Mouse (Mus musculus): Measurements from ENCODE around the gene Ace. TPM values are rescaled to one million over a fixed set of nuclear protein-coding genes. Genes with fewer than 3 reads are reported as not detected.

The Ace gene
- polyA plus RNA-seq, 1 experiment from 2014 or later = 0.07 TPM

DNA sequence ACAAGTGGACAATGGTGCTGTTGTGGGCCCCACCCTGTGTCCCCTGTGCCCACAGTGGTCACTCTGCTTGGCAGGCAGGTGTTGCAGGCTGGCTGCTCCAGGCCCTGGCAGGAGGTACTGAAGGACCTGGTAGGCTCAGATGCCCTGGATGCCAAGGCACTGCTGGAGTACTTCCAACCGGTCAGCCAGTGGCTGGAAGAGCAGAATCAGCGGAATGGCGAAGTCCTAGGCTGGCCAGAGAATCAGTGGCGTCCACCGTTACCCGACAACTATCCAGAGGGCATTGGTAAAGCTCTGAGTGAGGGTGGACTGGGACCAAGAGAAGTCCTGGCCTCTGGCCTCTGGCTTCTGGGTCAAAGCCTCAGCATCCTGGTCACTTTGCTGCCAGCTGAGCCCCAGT lies 6.8 kb downstream of the Ace start:
- no peak overlapping the region for H3K27ac ChIP-seq
- no peak for ATAC-seq
- no peaks in the 10 kb centered on the region for H3K4me1 ChIP-seq
- H3K27me3 ChIP-seq (replicated peaks) = peaks cover 76% of the 10 kb centered on the region
- H3K9me3 ChIP-seq (replicated peaks) = no peaks in the 10 kb centered on the region
- no peak overlapping the region for H3K9ac ChIP-seq
- no peak overlapping the region for H3K4me3 ChIP-seq
- no peak overlapping the region for H3K4me2 ChIP-seq
- H3K36me3 ChIP-seq = no peaks in the 10 kb centered on the region
- 67% methylated on average over 6 of the region's 6 CpGs for WGBS (ENCODE audit: insufficient replicate concordance)

DNA sequence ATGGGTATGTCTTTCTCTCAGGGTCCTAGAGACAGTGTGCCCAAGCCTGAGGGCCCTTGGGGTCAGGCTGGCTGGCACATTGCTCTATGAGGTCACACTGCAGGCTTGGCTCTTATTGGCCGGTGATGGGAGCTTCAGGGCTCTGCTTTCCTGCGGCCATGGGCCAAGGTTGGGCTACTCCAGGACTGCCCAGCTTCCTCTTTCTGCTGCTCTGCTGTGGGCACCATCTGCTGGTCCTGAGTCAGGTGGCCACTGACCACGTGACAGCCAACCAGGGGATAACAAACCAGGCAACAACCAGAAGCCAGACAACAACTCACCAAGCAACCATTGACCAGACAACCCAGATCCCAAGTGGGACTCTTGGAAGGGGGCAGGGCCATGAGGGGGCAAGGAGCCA lies 7.3 kb downstream of the Ace start:
- no peaks in the 10 kb centered on the region for H3K4me1 ChIP-seq
- no peak overlapping the region for H3K4me2 ChIP-seq
- WGBS (ENCODE audit: insufficient replicate concordance) = 49% methylated on average over 3 of the region's 3 CpGs
- no peaks in the 10 kb centered on the region for H3K36me3 ChIP-seq
- no peak overlapping the region for H3K27ac ChIP-seq
- H3K27me3 ChIP-seq (replicated peaks) = peaks cover 72% of the 10 kb centered on the region
- H3K9ac ChIP-seq = no peak overlapping the region
- no peaks in the 10 kb centered on the region for H3K9me3 ChIP-seq (replicated peaks)
- no peak for ATAC-seq
- no peak overlapping the region for H3K4me3 ChIP-seq

DNA sequence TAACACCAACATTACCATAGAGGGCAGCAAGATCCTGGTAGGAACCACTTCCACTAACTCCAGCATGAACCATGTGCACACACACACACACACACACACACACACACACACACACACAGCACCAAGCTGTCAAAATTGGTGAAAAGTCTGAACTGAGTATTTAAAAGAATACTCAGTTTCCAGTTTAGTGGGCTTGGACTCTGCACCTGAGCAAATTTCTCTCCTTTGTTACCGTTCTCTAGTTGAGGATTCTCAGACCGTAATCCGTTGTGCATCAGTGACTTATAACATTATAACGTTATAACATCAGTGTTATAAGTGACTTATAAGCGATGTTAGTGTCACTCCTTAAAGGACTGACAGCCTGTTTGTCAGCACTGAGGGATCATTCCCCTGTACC lies 7.9 kb downstream of the Ace start:
- 75% methylated on average over 5 of the region's 5 CpGs for WGBS (ENCODE audit: insufficient replicate concordance)
- H3K27me3 ChIP-seq (replicated peaks) = peaks cover 68% of the 10 kb centered on the region

DNA sequence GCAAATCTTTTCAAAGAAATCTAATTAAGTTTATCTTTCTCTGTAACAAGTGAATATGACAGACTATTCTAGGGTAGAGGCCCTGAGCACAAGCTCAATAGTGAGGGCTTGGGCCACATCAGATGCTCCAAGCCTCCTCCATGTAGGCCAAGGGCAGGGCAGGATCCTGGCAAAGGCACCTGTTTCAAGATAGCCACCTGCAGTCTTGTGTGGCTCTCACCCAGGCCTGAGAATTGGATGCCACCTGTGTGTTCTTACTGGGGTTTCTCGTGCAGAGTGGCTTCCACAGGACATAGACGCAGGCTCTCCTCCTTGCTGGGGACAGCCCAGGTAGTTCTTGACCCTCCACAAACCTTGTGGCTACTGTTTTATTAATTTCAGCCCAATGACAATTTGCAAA lies 10.5 kb downstream of the Ace start:
- Histone ChIP-seq H3K9me3 (replicated peaks) (no peaks in the 10 kb centered on the region), H3K27ac (no peak overlapping the region), H3K4me1 (no peaks in the 10 kb centered on the region), H3K4me2 (no peak overlapping the region), H3K4me3 (no peak overlapping the region), H3K27me3 (replicated peaks) (peaks cover 46% of the 10 kb centered on the region), H3K36me3 (no peaks in the 10 kb centered on the region), H3K9ac (no peak overlapping the region)
- no peak for ATAC-seq
- WGBS (ENCODE audit: insufficient replicate concordance) = 57% methylated on average over 2 of the region's 2 CpGs

More for the DNA sequence above, 7.9 kb downstream of the Ace start:
- Histone ChIP-seq H3K9ac (no peak overlapping the region), H3K4me3 (no peak overlapping the region), H3K4me2 (no peak overlapping the region), H3K9me3 (replicated peaks) (no peaks in the 10 kb centered on the region), H3K27ac (no peak overlapping the region), H3K36me3 (no peaks in the 10 kb centered on the region), H3K4me1 (no peaks in the 10 kb centered on the region)
- ATAC-seq = no peak

DNA sequence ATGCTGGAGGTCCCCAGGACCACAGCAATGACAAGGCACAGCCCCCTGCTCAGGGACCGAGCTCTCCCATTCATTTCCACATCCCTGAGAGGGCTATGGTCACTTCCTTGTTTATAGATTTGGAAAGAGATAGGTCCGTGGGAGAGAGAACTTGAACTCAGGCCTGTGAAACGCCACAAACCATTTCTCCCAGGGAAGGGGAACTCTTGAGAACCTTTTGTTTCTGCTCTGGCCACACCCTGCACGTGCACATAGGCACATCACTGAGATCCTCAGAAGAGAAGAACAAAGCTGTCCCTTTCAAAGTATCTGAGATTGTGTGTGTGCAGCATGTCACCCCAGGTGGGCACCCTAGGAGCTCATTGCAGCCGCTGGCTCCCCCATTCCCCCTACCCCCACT lies 10.9 kb downstream of the Ace start:
- WGBS (ENCODE audit: insufficient replicate concordance) = 42% methylated on average over 5 of the region's 5 CpGs
- no peak overlapping the region for H3K4me3 ChIP-seq
- H3K36me3 ChIP-seq = no peaks in the 10 kb centered on the region
- no peaks in the 10 kb centered on the region for H3K4me1 ChIP-seq
- no peaks in the 10 kb centered on the region for H3K9me3 ChIP-seq (replicated peaks)
- peaks cover 41% of the 10 kb centered on the region for H3K27me3 ChIP-seq (replicated peaks)
- no peak overlapping the region for H3K4me2 ChIP-seq
- no peak for ATAC-seq
- no peak overlapping the region for H3K9ac ChIP-seq
- H3K27ac ChIP-seq = no peak overlapping the region

DNA sequence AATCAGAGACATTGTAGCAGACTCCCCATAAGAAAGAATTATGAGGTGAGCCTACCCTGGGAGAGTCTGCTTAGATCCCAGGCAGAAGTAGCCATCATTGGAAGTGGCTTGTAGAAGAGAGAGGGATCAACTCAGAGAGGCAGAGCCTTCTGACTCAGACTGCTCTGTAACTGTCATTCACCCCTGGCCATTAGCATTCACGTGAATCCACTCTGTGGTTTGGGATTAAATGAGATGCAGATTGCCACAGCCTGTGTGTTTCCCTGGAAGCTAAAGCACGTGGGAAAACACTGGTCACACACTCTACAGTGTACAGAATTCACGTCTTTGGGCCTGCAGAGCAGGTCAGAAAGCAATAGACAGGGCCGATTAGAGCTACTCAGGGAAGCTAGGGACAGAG lies 16.7 kb downstream of the Ace start:
- peaks cover 17% of the 10 kb centered on the region for H3K27me3 ChIP-seq (replicated peaks)
- 47% methylated on average over 4 of the region's 4 CpGs for WGBS (ENCODE audit: insufficient replicate concordance)

DNA sequence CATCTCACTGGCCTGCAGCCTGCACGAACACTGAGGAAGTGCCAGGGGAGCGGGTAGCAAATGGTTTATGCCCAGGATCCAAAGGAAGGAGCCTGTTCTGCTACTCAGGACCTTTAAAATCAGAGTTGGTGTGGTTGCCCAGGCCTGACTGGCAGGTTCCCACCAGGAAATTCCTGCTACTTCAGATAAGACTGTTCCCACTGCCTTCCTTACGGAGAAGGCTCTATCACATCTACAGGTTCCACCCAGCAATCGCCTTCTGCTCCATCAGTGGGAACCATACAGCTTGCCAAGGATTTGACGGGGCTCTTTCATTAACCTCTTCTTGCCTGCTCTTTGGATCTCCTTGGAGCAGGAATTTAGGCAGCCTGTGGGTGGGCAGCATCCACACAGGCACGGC lies 19.7 kb downstream of the Ace start:
- WGBS (ENCODE audit: insufficient replicate concordance) = 40% methylated on average over 6 of the region's 6 CpGs

More for the DNA sequence above, 16.7 kb downstream of the Ace start:
- Histone ChIP-seq H3K36me3 (no peaks in the 10 kb centered on the region), H3K4me3 (no peak overlapping the region), H3K9ac (no peak overlapping the region), H3K9me3 (replicated peaks) (no peaks in the 10 kb centered on the region), H3K4me2 (no peak overlapping the region), H3K4me1 (no peaks in the 10 kb centered on the region), H3K27ac (no peak overlapping the region)
- no peak for ATAC-seq

DNA sequence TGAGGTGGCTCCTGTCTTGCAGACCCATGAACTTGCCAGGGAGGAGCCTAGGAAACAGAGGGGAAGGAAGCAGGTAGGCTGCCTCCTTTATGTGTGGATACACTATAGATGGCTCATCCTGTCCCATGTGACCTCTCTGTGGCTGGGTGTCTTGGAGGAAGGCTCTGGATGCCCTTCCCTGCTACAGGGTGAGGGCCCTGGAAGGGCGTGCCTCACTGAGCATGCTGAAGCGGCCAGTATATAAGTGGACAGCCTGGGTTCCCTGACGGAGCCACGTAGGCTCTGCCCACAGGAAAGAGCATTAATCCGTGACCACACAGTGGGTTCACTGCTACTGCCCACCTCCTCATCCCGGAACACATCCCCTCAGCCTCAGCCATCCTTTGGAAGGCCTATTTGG lies 21.7 kb downstream of the Ace start:
- H3K4me2 ChIP-seq = no peak overlapping the region
- H3K9ac ChIP-seq = no peak overlapping the region
- no peak for ATAC-seq
- H3K36me3 ChIP-seq = no peaks in the 10 kb centered on the region
- no peak overlapping the region for H3K27ac ChIP-seq
- H3K9me3 ChIP-seq (replicated peaks) = no peaks in the 10 kb centered on the region
- H3K4me3 ChIP-seq = no peak overlapping the region
- 0 out of 2 replicates have a peak, but pooled peaks cover 3% of the 10 kb centered on the region for H3K4me1 ChIP-seq
- H3K27me3 ChIP-seq (replicated peaks) = peaks cover 13% of the 10 kb centered on the region; the same call in 1 of the 2 replicates
- WGBS (ENCODE audit: insufficient replicate concordance) = 58% methylated on average over 6 of the region's 6 CpGs

More for the DNA sequence above, 19.7 kb downstream of the Ace start:
- H3K27me3 ChIP-seq (replicated peaks) = peaks cover 13% of the 10 kb centered on the region; the same call in 1 of the 2 replicates
- ATAC-seq = no peak
- H3K9ac ChIP-seq = no peak overlapping the region
- no peak overlapping the region for H3K4me3 ChIP-seq
- H3K9me3 ChIP-seq (replicated peaks) = no peaks in the 10 kb centered on the region
- 0 out of 2 replicates have a peak, but pooled peaks cover 3% of the 10 kb centered on the region for H3K4me1 ChIP-seq
- H3K36me3 ChIP-seq = no peaks in the 10 kb centered on the region
- H3K27ac ChIP-seq = no peak overlapping the region
- no peak overlapping the region for H3K4me2 ChIP-seq

DNA sequence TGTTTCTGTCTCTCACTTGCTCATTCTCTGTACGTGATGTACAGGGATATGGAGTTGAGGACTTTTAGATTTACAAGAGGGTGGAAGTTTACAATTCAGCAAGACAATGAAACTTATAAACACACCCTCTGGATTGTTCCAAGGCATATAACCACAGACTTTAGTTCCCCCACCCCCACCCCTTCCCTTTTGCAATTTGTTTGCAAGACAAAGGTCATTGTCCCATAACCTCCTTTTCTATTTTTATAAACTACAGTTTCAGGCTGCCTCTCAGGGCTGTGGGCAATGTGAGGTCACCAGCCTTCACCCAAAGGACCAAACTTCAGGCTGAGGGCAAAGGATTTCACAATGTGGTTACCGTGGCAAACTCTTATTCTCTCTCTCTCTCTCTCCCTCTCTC lies 22.5 kb downstream of the Ace start:
- H3K9me3 ChIP-seq (replicated peaks) = no peaks in the 10 kb centered on the region
- H3K9ac ChIP-seq = no peak overlapping the region
- H3K4me1 ChIP-seq = 0 out of 2 replicates have a peak, but pooled peaks cover 3% of the 10 kb centered on the region
- 34% methylated on average over 2 of the region's 2 CpGs for WGBS (ENCODE audit: insufficient replicate concordance)
- no peak for ATAC-seq
- no peak overlapping the region for H3K27ac ChIP-seq
- H3K27me3 ChIP-seq (replicated peaks) = peaks cover 13% of the 10 kb centered on the region
- H3K4me2 ChIP-seq = no peak overlapping the region
- no peak overlapping the region for H3K4me3 ChIP-seq
- H3K36me3 ChIP-seq = no peaks in the 10 kb centered on the region

DNA sequence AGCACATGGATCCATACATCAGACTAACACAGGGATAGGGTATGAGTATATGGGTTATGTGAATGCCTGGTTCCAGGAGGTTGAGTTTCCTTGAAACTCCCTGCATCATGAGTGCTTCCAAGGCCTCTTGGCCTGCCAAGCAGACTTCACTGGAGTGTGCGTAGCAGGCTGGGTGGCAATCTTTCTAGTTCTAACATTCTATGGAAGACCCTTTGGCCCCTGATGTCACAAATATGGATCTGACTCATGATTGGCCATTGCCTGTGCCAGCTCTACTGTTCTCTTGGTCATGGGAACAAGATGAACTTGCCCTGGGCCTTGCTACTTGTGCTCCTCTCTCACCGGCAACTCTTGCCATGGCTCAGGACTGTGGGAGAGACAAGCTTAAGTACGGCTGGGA lies 26.6 kb downstream of the Ace start, which contains the start of gene Ace3:
Ace3 (plus strand) TSS at position 301 of the 400 bp plus-strand sequence.
- peaks cover 17% of the 10 kb centered on the region for H3K27me3 ChIP-seq (replicated peaks)
- no peak within 1 kb of the TSS for H3K4me3 ChIP-seq
- H3K4me1 ChIP-seq = 0 out of 2 replicates have a peak, but pooled peaks cover 3% of the 10 kb centered on the region
- H3K9me3 ChIP-seq (replicated peaks) = no peaks in the 10 kb centered on the region
- WGBS (ENCODE audit: insufficient replicate concordance) = 85% methylated on average over 3 of the region's 3 CpGs
- H3K9ac ChIP-seq = no peak within 1 kb of the TSS
- no peaks in the 10 kb centered on the region for H3K36me3 ChIP-seq
- ATAC-seq = no peak
- no peak within 1 kb of the TSS for H3K27ac ChIP-seq
- H3K4me2 ChIP-seq = no peak within 1 kb of the TSS

DNA sequence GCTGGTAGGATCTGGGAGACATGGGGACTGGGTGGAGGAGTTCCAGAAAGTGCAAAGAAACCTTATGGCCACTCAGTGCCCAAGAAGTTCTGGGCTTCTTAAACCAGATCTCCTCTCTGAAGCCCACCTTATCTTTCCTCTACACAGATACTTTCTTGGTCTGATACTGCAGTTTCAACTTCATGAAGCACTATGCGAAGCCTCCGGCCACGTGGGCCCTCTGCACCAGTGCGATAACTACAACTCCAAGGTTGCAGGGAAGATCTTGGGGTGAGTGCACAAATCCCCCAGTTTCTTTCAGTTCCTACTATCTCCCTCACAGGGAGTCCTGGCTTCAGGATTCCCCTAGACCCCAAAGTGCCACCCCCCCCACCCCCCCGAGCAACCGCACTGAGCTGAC lies 32.3 kb downstream of the Ace start:
- Histone ChIP-seq H3K9me3 (replicated peaks) (no peaks in the 10 kb centered on the region), H3K27me3 (replicated peaks) (peaks cover 27% of the 10 kb centered on the region), H3K27ac (no peak overlapping the region), H3K4me1 (no peaks in the 10 kb centered on the region), H3K9ac (no peak overlapping the region), H3K4me2 (no peak overlapping the region), H3K4me3 (no peak overlapping the region), H3K36me3 (no peaks in the 10 kb centered on the region)
- ATAC-seq = no peak
- WGBS (ENCODE audit: insufficient replicate concordance) = 69% methylated on average over 6 of the region's 6 CpGs

DNA sequence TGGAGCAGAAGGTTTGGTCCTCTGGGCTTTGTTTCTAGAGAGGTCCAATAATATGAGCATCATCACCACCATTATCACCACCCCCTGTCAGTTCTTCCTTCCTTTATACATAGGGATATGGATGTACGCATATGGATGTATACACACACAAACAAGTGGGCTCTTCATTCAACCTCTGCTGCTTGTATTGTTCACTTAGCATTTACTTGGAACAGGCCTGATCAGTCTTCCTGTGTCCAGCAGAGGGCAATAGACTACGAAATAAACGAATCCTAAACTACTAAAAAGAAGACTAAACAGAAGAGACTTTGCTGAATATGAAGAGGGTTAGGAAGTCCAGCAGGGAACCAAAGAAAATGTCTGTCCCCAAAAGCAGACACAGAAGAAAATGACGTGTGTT lies 34.0 kb downstream of the Ace start:
- Histone ChIP-seq H3K4me3 (no peak overlapping the region), H3K4me1 (0 out of 2 replicates have a peak, but pooled peaks cover 6% of the 10 kb centered on the region), H3K9ac (no peak overlapping the region), H3K9me3 (replicated peaks) (no peaks in the 10 kb centered on the region), H3K36me3 (no peaks in the 10 kb centered on the region), H3K27me3 (replicated peaks) (peaks cover 30% of the 10 kb centered on the region; the same call in 1 of the 2 replicates), H3K4me2 (no peak overlapping the region), H3K27ac (no peak overlapping the region)
- 30% methylated on average over 4 of the region's 4 CpGs for whole genome bisulfite sequencing (ENCODE audit: insufficient replicate concordance)
- no peak for ATAC-seq

DNA sequence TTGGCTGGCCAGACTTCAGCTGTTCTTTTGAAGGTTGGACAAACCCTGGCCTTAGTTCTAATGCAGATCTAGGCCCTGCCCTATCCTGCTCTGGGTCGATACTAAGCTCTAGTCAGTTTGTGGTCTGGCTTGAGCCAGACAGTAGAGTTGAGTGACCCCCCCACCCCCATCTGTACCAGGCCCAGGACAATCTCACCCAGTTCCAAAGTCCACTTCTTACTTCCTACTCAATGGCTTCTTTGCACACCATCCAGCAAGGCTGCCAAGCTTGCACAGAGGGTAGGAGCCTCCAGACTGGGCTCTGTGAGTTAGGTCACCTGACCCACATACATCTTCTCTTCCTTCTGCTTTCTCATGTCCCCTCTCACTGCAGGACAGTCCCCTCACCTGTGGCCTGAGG lies 36.8 kb downstream of the Ace start:
- Histone ChIP-seq H3K4me1 (peaks cover 11% of the 10 kb centered on the region), H3K4me2 (no peak overlapping the region), H3K27me3 (replicated peaks) (peaks cover 48% of the 10 kb centered on the region), H3K36me3 (no peaks in the 10 kb centered on the region), H3K9ac (no peak overlapping the region), H3K27ac (no peak overlapping the region), H3K9me3 (replicated peaks) (no peaks in the 10 kb centered on the region), H3K4me3 (no peak overlapping the region)
- ATAC-seq = no peak
- WGBS (ENCODE audit: insufficient replicate concordance) = 65% methylated on average over 1 of the region's 1 CpGs

All from liver, embryonic 12.5 days (tissue).